Comparison of ENCODE assay signal across 26 mouse cellular contexts in genomic region chr7:100104677-100105076, GRCm38 (mm10).
"Had no signal": no experiment of that assay in that cellular context is flagged by ENCODE, and none has a peak within 500 bp of the region (broad histone marks: within the 10 kb centered on the region; RNA-seq: fewer than 3 reads in every experiment).

No protein-coding gene starts in this region.

- DNase-seq: cerebellum, adult 9-10 months; cerebellum, adult 9-11 months; cerebellum, postnatal 10 days; cerebellum, postnatal 25 days; cerebellum, postnatal 36 days; embryo, embryonic 11 days; forebrain, postnatal 0 days; gastrocnemius, adult 2 months; gastrocnemius, postnatal 10 days; gastrocnemius, postnatal 14 days; gastrocnemius, postnatal 25 days; gastrocnemius, postnatal 36 days; heart, adult 18-20 months; heart, adult 2 months had no signal

- H3K4me3 ChIP-seq: embryonic facial prominence, embryonic 10.5 days; embryonic facial prominence, embryonic 12.5 days; embryonic facial prominence, embryonic 13.5 days; embryonic facial prominence, embryonic 15.5 days; erythroblast, embryonic 14.5 days; forebrain, embryonic 10.5 days; forebrain, embryonic 12.5 days; forebrain, embryonic 13.5 days; forebrain, embryonic 15.5 days; gastrocnemius, adult 2 months; heart, adult 2 months; heart, embryonic 10.5 days had no signal

- H3K27me3 ChIP-seq: embryonic facial prominence, embryonic 12.5 days; embryonic facial prominence, embryonic 13.5 days; embryonic facial prominence, embryonic 15.5 days; forebrain, embryonic 12.5 days; forebrain, embryonic 13.5 days; forebrain, embryonic 15.5 days had no signal

- H3K9ac ChIP-seq: embryonic facial prominence, embryonic 12.5 days; embryonic facial prominence, embryonic 13.5 days; embryonic facial prominence, embryonic 15.5 days; forebrain, embryonic 12.5 days; forebrain, embryonic 13.5 days; forebrain, embryonic 15.5 days; forebrain, postnatal 0 days had no signal

- H3K27ac ChIP-seq: embryonic facial prominence, embryonic 10.5 days; embryonic facial prominence, embryonic 12.5 days; embryonic facial prominence, embryonic 13.5 days; embryonic facial prominence, embryonic 15.5 days; forebrain, embryonic 10.5 days; forebrain, embryonic 12.5 days; forebrain, embryonic 13.5 days; forebrain, embryonic 15.5 days; gastrocnemius, adult 2 months; heart, adult 2 months; heart, embryonic 10.5 days had no signal

- H3K4me2 ChIP-seq: embryonic facial prominence, embryonic 12.5 days; embryonic facial prominence, embryonic 13.5 days; embryonic facial prominence, embryonic 15.5 days; forebrain, embryonic 12.5 days; forebrain, embryonic 13.5 days; forebrain, embryonic 15.5 days had no signal

- H3K9me3 ChIP-seq: embryonic facial prominence, embryonic 10.5 days; embryonic facial prominence, embryonic 12.5 days; embryonic facial prominence, embryonic 13.5 days; embryonic facial prominence, embryonic 15.5 days; forebrain, embryonic 10.5 days; forebrain, embryonic 12.5 days; forebrain, embryonic 13.5 days; forebrain, embryonic 15.5 days; heart, embryonic 10.5 days had no signal

- ATAC-seq: forebrain, embryonic 13.5 days; forebrain, embryonic 14.5 days; forebrain, embryonic 15.5 days; forebrain, embryonic 16.5 days; forebrain, postnatal 0 days had no signal

- H3K4me1 ChIP-seq: embryonic facial prominence, embryonic 10.5 days; embryonic facial prominence, embryonic 12.5 days; embryonic facial prominence, embryonic 13.5 days; embryonic facial prominence, embryonic 15.5 days; forebrain, embryonic 10.5 days; forebrain, embryonic 12.5 days; forebrain, embryonic 13.5 days; forebrain, embryonic 15.5 days; heart, embryonic 10.5 days had no signal
